Comparison of ENCODE assay signal across 8 mouse cellular contexts in genomic region chr6:83155552-83156238, GRCm38 (mm10). TPM values are rescaled to one million over a fixed set of nuclear protein-coding genes. Genes with fewer than 3 reads are reported as not detected.
DNase-seq lines count a peak whose midpoint lies in the region; ATAC-seq and TF ChIP-seq lines count a peak whose summit lies in the region.

No protein-coding gene starts in this region.

- TF ChIP-seq CTCF in layer of hippocampus, adult 2 months (conservative IDR thresholded peaks at IDR 0.05), result no peak
- no peak for TF ChIP-seq CTCF in G1E (IDR thresholded peaks at IDR 0.05; ENCODE audit: low read depth, low read length)
- no peak for TF ChIP-seq CTCF in kidney, postnatal 0 days (IDR thresholded peaks at IDR 0.05; ENCODE audit: low read depth)

- H3K27me3 ChIP-seq in G1E (ENCODE audit: insufficient read depth, low read length), result peaks cover 59% of the 10 kb centered on the region
- H3K27me3 ChIP-seq in forebrain, embryonic 10.5 days (ENCODE audit: poor library complexity, severe bottlenecking), result peaks cover 20% of the 10 kb centered on the region
- H3K27me3 ChIP-seq in kidney, postnatal 0 days (ENCODE audit: insufficient read depth, low read length), result peaks cover under 1% of the 10 kb centered on the region; the same call in 1 of the 2 replicates
- H3K27me3 ChIP-seq in neural tube, embryonic 14.5 days (ENCODE audit: control insufficient read depth, insufficient read depth, low read length), result peaks cover 5% of the 10 kb centered on the region

- no peak for ATAC-seq in G1E (ENCODE audit: extremely low read depth, insufficient number of reproducible peaks, low FRiP score, poor library complexity, severe bottlenecking)
- ATAC-seq in kidney, postnatal 0 days (replicated peaks; ENCODE audit: low FRiP score, low read depth), result no peak
- ATAC-seq in neural tube, embryonic 14.5 days (ENCODE audit: low read depth), result peak; percentile 48

- H3K36me3 ChIP-seq in G1E (replicated peaks), result no peaks in the 10 kb centered on the region
- H3K36me3 ChIP-seq in forebrain, embryonic 10.5 days (replicated peaks), result peaks cover 37% of the 10 kb centered on the region
- peaks cover 5% of the 10 kb centered on the region; the same call in 1 of the 2 replicates for H3K36me3 ChIP-seq in kidney, postnatal 0 days (ENCODE audit: insufficient read depth, low read length)
- peaks cover 3% of the 10 kb centered on the region; the same call in 1 of the 2 replicates for H3K36me3 ChIP-seq in neural tube, embryonic 14.5 days (ENCODE audit: control insufficient read depth, insufficient read depth, low read length)

- no peaks in the 10 kb centered on the region for H3K9me3 ChIP-seq in G1E (replicated peaks)
- no peaks in the 10 kb centered on the region for H3K9me3 ChIP-seq in forebrain, embryonic 10.5 days
- no peaks in the 10 kb centered on the region for H3K9me3 ChIP-seq in kidney, postnatal 0 days (replicated peaks; ENCODE audit: low read length)
- no peaks in the 10 kb centered on the region for H3K9me3 ChIP-seq in neural tube, embryonic 14.5 days (ENCODE audit: control insufficient read depth, low read length)

- H3K4me2 ChIP-seq in kidney, postnatal 0 days (ENCODE audit: low read length), result peak overlapping the region; percentile 74
- peak overlapping the region; percentile 57 for H3K4me2 ChIP-seq in neural tube, embryonic 14.5 days (ENCODE audit: low read depth, low read length)

- peak overlapping the region; percentile 35; the same call in 1 of the 2 replicates for H3K9ac ChIP-seq in kidney, postnatal 0 days (ENCODE audit: low read depth, low read length)
- peak overlapping the region; percentile 39 for H3K9ac ChIP-seq in neural tube, embryonic 14.5 days (replicated peaks; ENCODE audit: low read depth, low read length)

- H3K4me3 ChIP-seq in layer of hippocampus, adult 2 months, result peak overlapping the region; percentile 78
- peak overlapping the region; percentile 36; the same call in 1 of the 2 replicates for H3K4me3 ChIP-seq in G1E (ENCODE audit: low read depth, low read length)
- peak overlapping the region; percentile 68 for H3K4me3 ChIP-seq in forebrain, embryonic 10.5 days
- H3K4me3 ChIP-seq in kidney, postnatal 0 days (replicated peaks; ENCODE audit: low read depth, low read length), result peak overlapping the region; percentile 41
- H3K4me3 ChIP-seq in neural tube, embryonic 14.5 days (ENCODE audit: low read depth, low read length), result peak overlapping the region; percentile 50

- H3K4me1 ChIP-seq in G1E (ENCODE audit: insufficient read depth, low read depth, low read length), result peaks cover 25% of the 10 kb centered on the region
- H3K4me1 ChIP-seq in forebrain, embryonic 10.5 days, result peaks cover 44% of the 10 kb centered on the region
- H3K4me1 ChIP-seq in kidney, postnatal 0 days (replicated peaks; ENCODE audit: insufficient read depth, low read length), result peaks cover 7% of the 10 kb centered on the region; the same call in 1 of the 2 replicates
- H3K4me1 ChIP-seq in neural tube, embryonic 14.5 days (ENCODE audit: control insufficient read depth, insufficient read depth, low read length), result 0 out of 2 replicates have a peak, but pooled peaks cover 7% of the 10 kb centered on the region

- peak in 1 of 2 experiments; percentile 43 for DNase-seq in layer of hippocampus, adult 2 months (ENCODE audit: low spot score in 2 of 2)
- DNase-seq in layer of hippocampus, postnatal 36 days, result no peak
- DNase-seq in G1E (ENCODE audit: low spot score), result no peak
- no peak for DNase-seq in forebrain, embryonic 10.5 days (ENCODE audit: extremely low spot score, low spot score)
- DNase-seq in kidney, postnatal 0 days (ENCODE audit: low spot score), result no peak
- no peak for DNase-seq in adrenal gland, postnatal 36 days
- no peak for DNase-seq in adrenal gland, adult 2 months

- peak overlapping the region; percentile 83 for H3K27ac ChIP-seq in layer of hippocampus, adult 2 months
- H3K27ac ChIP-seq in forebrain, embryonic 10.5 days, result peak overlapping the region; percentile 83
- H3K27ac ChIP-seq in kidney, postnatal 0 days, result no peak overlapping the region
- H3K27ac ChIP-seq in neural tube, embryonic 14.5 days (ENCODE audit: low read depth, low read length), result peak overlapping the region; percentile 4; the same call in 1 of the 2 replicates

- 9% methylated on average over 23 of the region's 23 CpGs for WGBS in forebrain, embryonic 10.5 days
- 10% methylated on average over 23 of the region's 23 CpGs for WGBS in kidney, postnatal 0 days
- WGBS in neural tube, embryonic 14.5 days, result 8% methylated on average over 23 of the region's 23 CpGs

RNA-seq across cellular contexts. Expression of gene Wdr54, which starts 0.5 kb away (rescaled TPM):
- 10 to 100 TPM; 25.0 to 32.0 TPM for total RNA-seq in layer of hippocampus, adult 2 months (2021)
- 10 to 100 TPM; 24.2 to 25.3 TPM for total RNA-seq in layer of hippocampus, postnatal 36 days (2021)
- total RNA-seq in G1E (2014; fragmentation: Nextera tagmentation) (not detected in 2 replicates), G1E (2017) (0.27 TPM in 1 of 2 replicates, not detected in the other)
- polyA plus RNA-seq in G1E (2012), result not detected in 2 replicates
- polyA plus RNA-seq in forebrain, embryonic 10.5 days (2016; fragmentation: Nextera tagmentation; extraction: Ambion mirVana), result 13.9 and 14.7 TPM in 2 replicates
- 3.5 and 4.2 TPM in 2 replicates for polyA plus RNA-seq in kidney, postnatal 0 days (2015; fragmentation: Nextera tagmentation; extraction: Ambion mirVana)
- 18.2 and 25.7 TPM in 2 replicates for polyA plus RNA-seq in neural tube, embryonic 14.5 days (2014; fragmentation: Nextera tagmentation; extraction: Ambion mirVana)
- 1 to 10 TPM; 1.8 to 3.1 TPM for total RNA-seq in adrenal gland, postnatal 36 days (2021)
- 1 to 10 TPM; 2.2 to 4.7 TPM for total RNA-seq in adrenal gland, adult 2 months (2021)
- 3.4 and 4.8 TPM in 2 replicates for polyA plus RNA-seq in adrenal gland, adult 2 months (2012; rRNA removed)

RNA-seq across cellular contexts. Expression of gene 1700003E16Rik, which starts 0.5 kb away (rescaled TPM):
- total RNA-seq in layer of hippocampus, adult 2 months (2021), result 10 to 100 TPM; 21.8 to 21.9 TPM
- 10 to 100 TPM; 23.4 to 24.0 TPM for total RNA-seq in layer of hippocampus, postnatal 36 days (2021)
- total RNA-seq in G1E (2014; fragmentation: Nextera tagmentation), result not detected in 2 replicates
- 0.12 and 0.16 TPM in 2 replicates for total RNA-seq in G1E (2017)
- polyA plus RNA-seq in G1E (2012), result not detected in 2 replicates
- polyA plus RNA-seq in forebrain, embryonic 10.5 days (2016; fragmentation: Nextera tagmentation; extraction: Ambion mirVana), result 1.3 and 1.9 TPM in 2 replicates
- 1.3 and 1.6 TPM in 2 replicates for polyA plus RNA-seq in kidney, postnatal 0 days (2015; fragmentation: Nextera tagmentation; extraction: Ambion mirVana)
- 4.2 and 7.8 TPM in 2 replicates for polyA plus RNA-seq in neural tube, embryonic 14.5 days (2014; fragmentation: Nextera tagmentation; extraction: Ambion mirVana)
- total RNA-seq in adrenal gland, postnatal 36 days (2021), result under 1 TPM; 0.43 to 0.66 TPM
- 1 to 10 TPM; 1.1 to 1.3 TPM for total RNA-seq in adrenal gland, adult 2 months (2021)
- 1.0 and 1.4 TPM in 2 replicates for polyA plus RNA-seq in adrenal gland, adult 2 months (2012; rRNA removed)

RNA-seq across cellular contexts. Expression of gene Dctn1, which starts 10.0 kb away (rescaled TPM):
- 100 to 1,000 TPM; 400 to 422 TPM for total RNA-seq in layer of hippocampus, adult 2 months (2021)
- 100 to 1,000 TPM; 384 to 404 TPM for total RNA-seq in layer of hippocampus, postnatal 36 days (2021)
- total RNA-seq in G1E (2014; fragmentation: Nextera tagmentation) (83.0 and 86.3 TPM in 2 replicates), G1E (2017) (31.0 and 51.6 TPM in 2 replicates)
- polyA plus RNA-seq in G1E (2012), result 243 and 444 TPM in 2 replicates
- polyA plus RNA-seq in forebrain, embryonic 10.5 days (2016; fragmentation: Nextera tagmentation; extraction: Ambion mirVana), result 88.8 and 93.8 TPM in 2 replicates
- polyA plus RNA-seq in kidney, postnatal 0 days (2015; fragmentation: Nextera tagmentation; extraction: Ambion mirVana), result 62.2 and 68.2 TPM in 2 replicates
- polyA plus RNA-seq in neural tube, embryonic 14.5 days (2014; fragmentation: Nextera tagmentation; extraction: Ambion mirVana), result 122 and 147 TPM in 2 replicates
- total RNA-seq in adrenal gland, postnatal 36 days (2021), result 100 to 1,000 TPM; 127 to 132 TPM
- total RNA-seq in adrenal gland, adult 2 months (2021), result 100 to 1,000 TPM; 135 to 138 TPM
- 210 and 211 TPM in 2 replicates for polyA plus RNA-seq in adrenal gland, adult 2 months (2012; rRNA removed)

RNA-seq across cellular contexts. Expression of gene Rtkn, which starts 20.4 kb away (rescaled TPM):
- 10 to 100 TPM; 80.0 to 84.0 TPM for total RNA-seq in layer of hippocampus, adult 2 months (2021)
- 10 to 100 TPM; 75.9 to 90.3 TPM for total RNA-seq in layer of hippocampus, postnatal 36 days (2021)
- 6.8 and 7.6 TPM in 2 replicates for total RNA-seq in G1E (2014; fragmentation: Nextera tagmentation)
- 4.0 and 4.9 TPM in 2 replicates for total RNA-seq in G1E (2017)
- polyA plus RNA-seq in G1E (2012), result 34.2 and 48.4 TPM in 2 replicates
- polyA plus RNA-seq in forebrain, embryonic 10.5 days (2016; fragmentation: Nextera tagmentation; extraction: Ambion mirVana), result 32.1 and 32.7 TPM in 2 replicates
- 38.5 and 40.3 TPM in 2 replicates for polyA plus RNA-seq in kidney, postnatal 0 days (2015; fragmentation: Nextera tagmentation; extraction: Ambion mirVana)
- 6.3 and 8.8 TPM in 2 replicates for polyA plus RNA-seq in neural tube, embryonic 14.5 days (2014; fragmentation: Nextera tagmentation; extraction: Ambion mirVana)
- 10 to 100 TPM in 1 of 2 experiments, 1 to 10 TPM in 1; 5.1 to 14.0 TPM for total RNA-seq in adrenal gland, postnatal 36 days (2021)
- 10 to 100 TPM in 1 of 2 experiments, 1 to 10 TPM in 1; 9.5 to 10.2 TPM for total RNA-seq in adrenal gland, adult 2 months (2021)
- polyA plus RNA-seq in adrenal gland, adult 2 months (2012; rRNA removed), result 93.6 and 100 TPM in 2 replicates

RNA-seq across cellular contexts. Expression of gene Ino80b, which starts 30.5 kb away (rescaled TPM):
- 10 to 100 TPM; 22.3 to 25.4 TPM for total RNA-seq in layer of hippocampus, adult 2 months (2021)
- 10 to 100 TPM; 21.2 to 23.5 TPM for total RNA-seq in layer of hippocampus, postnatal 36 days (2021)
- total RNA-seq in G1E (2014; fragmentation: Nextera tagmentation) (19.7 and 20.5 TPM in 2 replicates), G1E (2017) (21.1 and 27.1 TPM in 2 replicates)
- 121 and 171 TPM in 2 replicates for polyA plus RNA-seq in G1E (2012)
- 17.5 and 19.2 TPM in 2 replicates for polyA plus RNA-seq in forebrain, embryonic 10.5 days (2016; fragmentation: Nextera tagmentation; extraction: Ambion mirVana)
- polyA plus RNA-seq in kidney, postnatal 0 days (2015; fragmentation: Nextera tagmentation; extraction: Ambion mirVana), result 14.5 and 16.2 TPM in 2 replicates
- 13.5 and 14.3 TPM in 2 replicates for polyA plus RNA-seq in neural tube, embryonic 14.5 days (2014; fragmentation: Nextera tagmentation; extraction: Ambion mirVana)
- total RNA-seq in adrenal gland, postnatal 36 days (2021), result 10 to 100 TPM; 22.4 to 25.2 TPM
- 10 to 100 TPM; 16.1 to 27.3 TPM for total RNA-seq in adrenal gland, adult 2 months (2021)
- 90.2 and 102 TPM in 2 replicates for polyA plus RNA-seq in adrenal gland, adult 2 months (2012; rRNA removed)

Comparison
In these comparisons a context has a peak if more than half of its experiments do, and no peak if none do; other contexts are left out.
1. RNA of gene Wdr54, which starts 0.5 kb away (total RNA-seq): 25.0 to 32.0 TPM in layer of hippocampus, adult 2 months and 24.2 to 25.3 TPM in layer of hippocampus, postnatal 36 days; 2.2 to 4.7 TPM in adrenal gland, adult 2 months, 1.8 to 3.1 TPM in adrenal gland, postnatal 36 days and 0.27 TPM in G1E; every median in the first group is over 4 times any median in the second.
2. RNA of gene 1700003E16Rik, which starts 0.5 kb away (total RNA-seq): 23.4 to 24.0 TPM in layer of hippocampus, postnatal 36 days and 21.8 to 21.9 TPM in layer of hippocampus, adult 2 months; 1.1 to 1.3 TPM in adrenal gland, adult 2 months, 0.43 to 0.66 TPM in adrenal gland, postnatal 36 days and 0.12 to 0.16 TPM in G1E; every median in the first group is over 4 times any median in the second.
3. Peak in every context shown above with its lines, with median percentiles within 50 percentile points of each other: H3K4me3 ChIP-seq.